Mouse (Mus musculus) midbrain, embryonic 13.5 days (tissue): ENCODE data around the gene Tmem274. TPM values are rescaled to one million over a fixed set of nuclear protein-coding genes. Genes with fewer than 3 reads are reported as not detected.

Experiments used
- ATAC-seq: fragments of 200-750 bp; cut with Nextera tagmentation; 2 replicates; pipeline ENCODE4 v1.8.0; 2017; ENCODE audit warnings: mild to moderate bottlenecking, moderate TSS enrichment, moderate library complexity
- H3K27ac ChIP-seq: fragments of 300-500 bp; sonication (generic); 2 replicates; pipeline ENCODE4 v1.5.1; 2015; ENCODE audit warnings: inconsistent platforms, mild to moderate bottlenecking, moderate library complexity
- H3K27me3 ChIP-seq: fragments of 300-500 bp; sonication (generic); 2 replicates; pipeline ENCODE4 v1.6.1; 2015; ENCODE audit warnings: mild to moderate bottlenecking, inconsistent platforms
- H3K36me3 ChIP-seq: fragments of 300-500 bp; sonication (generic); 2 replicates; pipeline ENCODE4 v1.6.1; 2015; ENCODE audit warnings: mild to moderate bottlenecking, inconsistent platforms
- H3K4me1 ChIP-seq: fragments of 300-500 bp; sonication (generic); replicated peaks from 2 replicates; pipeline ENCODE4 v1.6.1; 2015; ENCODE audit warnings: inconsistent platforms
- H3K4me2 ChIP-seq: fragments of 300-500 bp; sonication (generic); replicated peaks from 2 replicates; pipeline ENCODE4 v1.6.1; 2015; ENCODE audit warnings: moderate library complexity, mild to moderate bottlenecking, inconsistent platforms
- H3K4me3 ChIP-seq: fragments of 300-500 bp; sonication (generic); replicated peaks from 2 replicates; pipeline ENCODE4 v1.5.1; 2015; ENCODE audit warnings: mild to moderate bottlenecking, inconsistent platforms
- H3K9ac ChIP-seq: fragments of 300-500 bp; sonication (generic); replicated peaks from 2 replicates; pipeline ENCODE4 v1.6.1; 2015; ENCODE audit warnings: mild to moderate bottlenecking, inconsistent platforms
- H3K9me3 ChIP-seq: fragments of 300-500 bp; sonication (generic); 2 replicates; pipeline ENCODE4 v1.6.1; 2016; ENCODE audit warnings: mild to moderate bottlenecking, inconsistent platforms
- WGBS: fragments of 180-500 bp; shearing (Covaris S2); methylation state at CpG from one replicate; pipeline ENCODE4 v1.1.7; 2015; 5-methylcytosine and 5-hydroxymethylcytosine counted together
- polyA plus RNA-seq: library from polyadenylated mRNA; unstranded; fragments of >200 nt; fragmentation: Nextera tagmentation; extraction: Ambion mirVana; gene quantifications from 2 replicates; pipeline ENCODE4 v1.2.1, GENCODE M21; 2015

Gene Tmem274
- polyA plus RNA-seq, 1 experiment from 2014 or later: 0.65 TPM

DNA sequence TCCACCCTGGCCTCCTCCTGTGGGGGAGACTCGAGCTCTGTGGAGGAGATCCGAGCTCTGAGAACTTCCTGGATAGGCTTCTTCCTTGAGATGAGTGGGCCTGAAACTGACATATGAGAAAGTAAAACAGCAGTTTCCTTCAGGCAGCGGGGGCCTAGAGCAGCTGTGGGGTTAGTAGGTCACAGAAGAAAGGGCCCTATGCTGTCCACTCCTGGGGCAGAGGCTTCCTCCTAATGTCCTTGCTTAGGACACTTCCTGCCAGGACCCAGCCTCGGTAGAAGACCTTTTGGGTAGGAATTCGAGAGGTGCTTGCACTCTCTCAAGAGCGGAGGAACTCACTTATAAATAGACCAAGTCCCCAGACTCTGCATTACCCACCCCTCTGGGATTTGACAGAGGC, 52.5 kb downstream of the Tmem274 start:
- peaks cover 8% of the 10 kb centered on the region; the same call in 1 of the 2 replicates for H3K36me3 ChIP-seq
- no peak overlapping the region for H3K4me2 ChIP-seq
- ATAC-seq: no peak
- H3K9ac ChIP-seq: no peak overlapping the region
- no peak overlapping the region for H3K27ac ChIP-seq
- H3K27me3 ChIP-seq: no peaks in the 10 kb centered on the region
- H3K9me3 ChIP-seq: no peaks in the 10 kb centered on the region
- no peak overlapping the region for H3K4me3 ChIP-seq
- whole genome bisulfite sequencing: 87% methylated on average over 6 of the region's 6 CpGs
- H3K4me1 ChIP-seq: peaks cover 27% of the 10 kb centered on the region

Other genes starting within 250 kb of the Tmem274 start
- gene Kif1b, start 169.7 kb upstream of the Tmem274 start, polyA plus RNA-seq: 160 and 164 TPM in 2 replicates
- gene Ube4b, start 50.6 kb upstream of the Tmem274 start, polyA plus RNA-seq: 56.5 and 65.4 TPM in 2 replicates
- gene Rbp7, start 22.4 kb upstream of the Tmem274 start, polyA plus RNA-seq: not detected in 2 replicates
- gene Nmnat1, start 7.8 kb downstream of the Tmem274 start, polyA plus RNA-seq: 9.8 and 12.5 TPM in 2 replicates
- gene Lzic, start 7.9 kb downstream of the Tmem274 start, polyA plus RNA-seq: 45.5 and 50.8 TPM in 2 replicates
- gene Ctnnbip1, start 40.9 kb downstream of the Tmem274 start, polyA plus RNA-seq: 74.6 and 79.6 TPM in 2 replicates
- gene Clstn1, start 109.1 kb downstream of the Tmem274 start, polyA plus RNA-seq: 41.9 and 61.9 TPM in 2 replicates
- gene Pik3cd, start 225.2 kb downstream of the Tmem274 start, polyA plus RNA-seq: 13.2 and 13.7 TPM in 2 replicates